1 mouse cellular context compared by ENCODE assay signal in the genomic region with DNA sequence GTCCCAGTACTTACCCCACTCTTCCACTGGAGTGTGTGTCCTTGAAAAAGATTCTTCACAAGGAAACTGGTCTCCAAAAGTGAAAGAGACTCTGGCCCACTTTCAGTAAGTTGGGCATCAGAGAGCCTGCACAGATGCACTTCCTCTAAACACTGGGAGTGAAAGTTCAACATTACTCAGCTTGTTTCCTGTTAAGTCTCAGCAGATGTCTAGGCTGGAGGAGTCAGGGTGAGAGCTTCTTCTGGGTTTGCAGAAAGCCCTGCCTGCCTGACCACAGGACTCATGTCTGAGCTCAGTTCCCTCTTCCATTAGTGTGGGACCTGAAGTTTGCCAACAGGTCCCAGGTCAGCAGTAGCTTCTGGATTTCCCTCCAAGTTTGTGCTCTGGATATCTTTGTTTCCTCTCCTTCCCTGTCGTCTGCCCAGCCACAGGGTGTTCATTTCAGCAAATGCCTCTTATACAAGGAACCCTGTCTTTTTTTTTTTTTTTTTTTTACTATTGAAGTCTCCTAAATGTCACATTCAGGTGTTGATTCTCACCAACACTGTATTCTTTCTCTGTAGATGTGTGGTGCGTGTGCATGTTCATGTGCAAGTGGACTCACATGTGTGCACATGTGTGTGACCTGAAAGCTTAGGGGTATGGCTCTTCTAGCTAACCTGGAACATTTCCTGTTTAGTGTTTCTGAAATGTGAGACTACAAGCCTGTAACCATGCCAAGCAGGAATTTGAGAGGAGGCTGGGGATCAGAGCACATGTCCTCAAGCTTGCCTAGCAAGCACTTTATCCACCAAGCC.
A peak's percentile ranks its signal among the peaks of the same experiment; 100 is the strongest.
TF ChIP-seq lines count a peak whose summit lies in the region.

TSS of gene Nlrp1b (minus strand) at position 50 of the 797 bp plus-strand sequence.

TF ChIP-seq in CH12.LX, 34 proteins besides CTCF, POLR2A, EP300 and RAD21 (continued from another document):
- peak; percentile 99 for TF ChIP-seq TCF12 (IDR thresholded peaks at IDR 0.05; ENCODE audit: low read depth, low read length)
- no peak for TF ChIP-seq GABPA (IDR thresholded peaks at IDR 0.05; ENCODE audit: insufficient replicate concordance, low read depth, low read length)
- TF ChIP-seq POLR2AphosphoS2 (IDR thresholded peaks at IDR 0.05; ENCODE audit: low read depth, low read length) = no peak
- TF ChIP-seq NELFE (IDR thresholded peaks at IDR 0.05; ENCODE audit: low read depth, low read length) = peak; percentile 38; the same call in 1 of the 2 replicates
- peak; percentile 80 for TF ChIP-seq ETS1 (conservative IDR thresholded peaks at IDR 0.05; ENCODE audit: low read depth, low read length)
- TF ChIP-seq NRF1 (IDR thresholded peaks at IDR 0.05; ENCODE audit: low read depth, low read length) = peak; percentile 28; the same call in 1 of the 2 replicates
- TF ChIP-seq RCOR1 (conservative IDR thresholded peaks at IDR 0.05; ENCODE audit: low read depth, low read length) = peak; percentile 99
- TF ChIP-seq UBTF (IDR thresholded peaks at IDR 0.05; ENCODE audit: low read depth, low read length) = peak; percentile 83; the same call in 1 of the 2 replicates
- peak; percentile 75 for TF ChIP-seq MAX (IDR thresholded peaks at IDR 0.05; ENCODE audit: low read length)
- peak; percentile 80 for TF ChIP-seq ZNF384 (IDR thresholded peaks at IDR 0.05; ENCODE audit: low read depth, low read length)
- TF ChIP-seq MYC (IDR thresholded peaks at IDR 0.05; ENCODE audit: low read depth, low read length) = peak; percentile 78
- peak; percentile 86 for TF ChIP-seq MEF2A (IDR thresholded peaks at IDR 0.05; ENCODE audit: borderline replicate concordance, low read depth, low read length)
